In genomic region chr15:83709889-83710774, GRCm38 (mm10) we compare ENCODE assay signal across 21 mouse cellular contexts. TPM values are rescaled to one million over a fixed set of nuclear protein-coding genes. Genes with fewer than 3 reads are reported as not detected.
A peak's percentile ranks its signal among the peaks of the same experiment; 100 is the strongest.
DNase-seq lines count a peak whose midpoint lies in the region; ATAC-seq and TF ChIP-seq lines count a peak whose summit lies in the region.
"Had no signal": no experiment of that assay in that cellular context is flagged by ENCODE, and none has a peak within 500 bp of the region (broad histone marks: within the 10 kb centered on the region; RNA-seq: fewer than 3 reads in every experiment).

No protein-coding gene starts in this region.

- H3K4me1 ChIP-seq in forebrain, embryonic 10.5 days: peaks cover 99% of the 10 kb centered on the region
- H3K4me1 ChIP-seq in forebrain, embryonic 14.5 days (ENCODE audit: control insufficient read depth, insufficient read depth, low read length): peaks cover 22% of the 10 kb centered on the region
- H3K4me1 ChIP-seq in midbrain, embryonic 10.5 days: peaks cover 97% of the 10 kb centered on the region
- H3K4me1 ChIP-seq in midbrain, postnatal 0 days (ENCODE audit: insufficient read depth, low read length): peaks cover 7% of the 10 kb centered on the region; the same call in 1 of the 2 replicates
- peaks cover 38% of the 10 kb centered on the region for H3K4me1 ChIP-seq in midbrain, embryonic 12.5 days
- no peaks in the 10 kb centered on the region; the same call in 1 of the 2 replicates for H3K4me1 ChIP-seq in stomach, postnatal 0 days (replicated peaks; ENCODE audit: control insufficient read depth, insufficient read depth)
- H3K4me1 ChIP-seq: liver, embryonic 15.5 days had no signal

- H3K27ac ChIP-seq in forebrain, embryonic 10.5 days: peak overlapping the region; percentile 83
- H3K27ac ChIP-seq in forebrain, embryonic 14.5 days (ENCODE audit: low read depth, low read length): no peak overlapping the region
- H3K27ac ChIP-seq in midbrain, embryonic 10.5 days (replicated peaks): peak overlapping the region; percentile 83
- no peak overlapping the region for H3K27ac ChIP-seq in midbrain, postnatal 0 days (ENCODE audit: low read depth, low read length)
- H3K27ac ChIP-seq in midbrain, embryonic 12.5 days (replicated peaks): peak overlapping the region; percentile 61
- no peak overlapping the region for H3K27ac ChIP-seq in stomach, postnatal 0 days (replicated peaks)
- H3K27ac ChIP-seq: embryonic facial prominence, embryonic 13.5 days; liver, embryonic 15.5 days; macrophage had no signal

- no peak for ATAC-seq in forebrain, embryonic 14.5 days
- ATAC-seq in midbrain, postnatal 0 days (ENCODE audit: low FRiP score): no peak
- peak; percentile 68 for ATAC-seq in midbrain, embryonic 12.5 days (ENCODE audit: low FRiP score, low read depth)
- peak; percentile 34; the same call in 1 of the 2 replicates for ATAC-seq in stomach, postnatal 0 days (ENCODE audit: low FRiP score, low TSS enrichment)

- H3K27me3 ChIP-seq in forebrain, embryonic 10.5 days (ENCODE audit: poor library complexity, severe bottlenecking): peaks cover 80% of the 10 kb centered on the region
- 0 out of 2 replicates have a peak, but pooled peaks cover 5% of the 10 kb centered on the region for H3K27me3 ChIP-seq in forebrain, embryonic 14.5 days (replicated peaks; ENCODE audit: control insufficient read depth, insufficient read depth, low read length)
- H3K27me3 ChIP-seq in midbrain, embryonic 10.5 days (ENCODE audit: low read depth, poor library complexity, severe bottlenecking): peaks cover 86% of the 10 kb centered on the region
- H3K27me3 ChIP-seq in midbrain, postnatal 0 days (ENCODE audit: insufficient read depth, low read length): 0 out of 2 replicates have a peak, but pooled peaks cover 2% of the 10 kb centered on the region
- peaks cover 84% of the 10 kb centered on the region for H3K27me3 ChIP-seq in midbrain, embryonic 12.5 days
- H3K27me3 ChIP-seq in stomach, postnatal 0 days (ENCODE audit: control insufficient read depth, insufficient read depth, low read length): no peaks in the 10 kb centered on the region
- H3K27me3 ChIP-seq: heart, embryonic 12.5 days; liver, embryonic 15.5 days had no signal

- H3K9me3 ChIP-seq in forebrain, embryonic 10.5 days: no peaks in the 10 kb centered on the region
- no peaks in the 10 kb centered on the region for H3K9me3 ChIP-seq in forebrain, embryonic 14.5 days (replicated peaks; ENCODE audit: control insufficient read depth, low read length)
- no peaks in the 10 kb centered on the region for H3K9me3 ChIP-seq in midbrain, embryonic 10.5 days (replicated peaks)
- H3K9me3 ChIP-seq in midbrain, postnatal 0 days (ENCODE audit: low read length): no peaks in the 10 kb centered on the region
- H3K9me3 ChIP-seq in midbrain, embryonic 12.5 days: no peaks in the 10 kb centered on the region
- H3K9me3 ChIP-seq in stomach, postnatal 0 days (ENCODE audit: control insufficient read depth, low read length): no peaks in the 10 kb centered on the region
- H3K9me3 ChIP-seq: embryonic facial prominence, embryonic 13.5 days; heart, embryonic 12.5 days; liver, embryonic 15.5 days had no signal

- peak overlapping the region; percentile 25 for H3K4me3 ChIP-seq in forebrain, embryonic 10.5 days
- H3K4me3 ChIP-seq in forebrain, embryonic 14.5 days (ENCODE audit: low read depth, low read length): no peak overlapping the region
- peak overlapping the region; percentile 26; the same call in 1 of the 2 replicates for H3K4me3 ChIP-seq in midbrain, embryonic 10.5 days
- H3K4me3 ChIP-seq in midbrain, postnatal 0 days (ENCODE audit: low read depth, low read length): no peak overlapping the region
- no peak overlapping the region for H3K4me3 ChIP-seq in midbrain, embryonic 12.5 days
- no peak overlapping the region for H3K4me3 ChIP-seq in stomach, postnatal 0 days (ENCODE audit: low read depth, low read length)
- H3K4me3 ChIP-seq: embryonic facial prominence, embryonic 13.5 days; heart, embryonic 12.5 days; liver, embryonic 15.5 days had no signal

- peak; percentile 83 for DNase-seq in forebrain, embryonic 10.5 days (ENCODE audit: extremely low spot score, low spot score)
- DNase-seq in forebrain, embryonic 14.5 days (ENCODE audit: low spot score): no peak
- peak; percentile 80 for DNase-seq in midbrain, embryonic 10.5 days (ENCODE audit: low spot score)
- no peak for DNase-seq in midbrain, postnatal 0 days (ENCODE audit: low spot score)
- no peak for DNase-seq in stomach, postnatal 0 days (ENCODE audit: low spot score)
- DNase-seq in heart, adult 8-10 months (ENCODE audit: low spot score): no peak
- no peak for DNase-seq in adrenal gland, adult 8-10 months
- DNase-seq: adrenal gland, postnatal 14 days; cerebellum, adult 9-11 months; gastrocnemius, postnatal 10 days; kidney, adult 18-20 months; kidney, postnatal 4 days; left cerebral cortex, postnatal 4 days; right cerebral cortex, postnatal 25 days; thymus, postnatal 36 days had no signal

- 5% methylated on average over 23 of the region's 23 CpGs for WGBS in forebrain, embryonic 10.5 days
- WGBS in forebrain, embryonic 14.5 days: 11% methylated on average over 23 of the region's 23 CpGs
- 7% methylated on average over 23 of the region's 23 CpGs for WGBS in midbrain, embryonic 10.5 days
- WGBS in midbrain, postnatal 0 days: 21% methylated on average over 23 of the region's 23 CpGs
- 6% methylated on average over 23 of the region's 23 CpGs for WGBS in midbrain, embryonic 12.5 days
- 42% methylated on average over 23 of the region's 23 CpGs for WGBS in stomach, postnatal 0 days

- no peak for TF ChIP-seq EP300 in stomach, postnatal 0 days (optimal IDR thresholded peaks at IDR 0.05)

- H3K9ac ChIP-seq in forebrain, embryonic 14.5 days (ENCODE audit: low read length): no peak overlapping the region
- no peak overlapping the region for H3K9ac ChIP-seq in midbrain, postnatal 0 days (replicated peaks; ENCODE audit: low read length, poor library complexity, severe bottlenecking)
- no peak overlapping the region; the same call in 1 of the 2 replicates for H3K9ac ChIP-seq in midbrain, embryonic 12.5 days (replicated peaks)
- no peak overlapping the region for H3K9ac ChIP-seq in stomach, postnatal 0 days (ENCODE audit: low read length)
- H3K9ac ChIP-seq: embryonic facial prominence, embryonic 13.5 days; heart, embryonic 12.5 days; liver, embryonic 15.5 days had no signal

- H3K36me3 ChIP-seq in forebrain, embryonic 10.5 days (replicated peaks): peaks cover 48% of the 10 kb centered on the region
- no peaks in the 10 kb centered on the region for H3K36me3 ChIP-seq in forebrain, embryonic 14.5 days (ENCODE audit: control insufficient read depth, insufficient read depth, low read length)
- peaks cover 50% of the 10 kb centered on the region for H3K36me3 ChIP-seq in midbrain, embryonic 10.5 days
- H3K36me3 ChIP-seq in midbrain, postnatal 0 days (ENCODE audit: insufficient read depth, low read length): no peaks in the 10 kb centered on the region
- H3K36me3 ChIP-seq in midbrain, embryonic 12.5 days: no peaks in the 10 kb centered on the region
- H3K36me3 ChIP-seq in stomach, postnatal 0 days (ENCODE audit: control insufficient read depth, insufficient read depth, low read length): no peaks in the 10 kb centered on the region; the same call in 1 of the 2 replicates
- H3K36me3 ChIP-seq: embryonic facial prominence, embryonic 13.5 days; heart, embryonic 12.5 days; liver, embryonic 15.5 days had no signal

- TF ChIP-seq CTCF in midbrain, postnatal 0 days (IDR thresholded peaks at IDR 0.05): no peak
- TF ChIP-seq CTCF in stomach, postnatal 0 days (IDR thresholded peaks at IDR 0.05; ENCODE audit: low read depth): no peak

- H3K4me2 ChIP-seq in forebrain, embryonic 14.5 days (ENCODE audit: low read length): no peak overlapping the region
- H3K4me2 ChIP-seq in midbrain, postnatal 0 days (ENCODE audit: low read depth, low read length, poor library complexity, severe bottlenecking): no peak overlapping the region
- 0 out of 2 replicates have a peak overlapping the region, but pooled peaks have one; percentile 2 for H3K4me2 ChIP-seq in midbrain, embryonic 12.5 days (replicated peaks)
- H3K4me2 ChIP-seq in stomach, postnatal 0 days (replicated peaks; ENCODE audit: low read depth): no peak overlapping the region
- H3K4me2 ChIP-seq: embryonic facial prominence, embryonic 13.5 days; heart, embryonic 12.5 days; liver, embryonic 15.5 days had no signal

RNA-seq across cellular contexts. Expression of gene Scube1, which starts 14.7 kb away (rescaled TPM):
- 58.7 and 68.0 TPM in 2 replicates for polyA plus RNA-seq in forebrain, embryonic 10.5 days (2016; fragmentation: Nextera tagmentation; extraction: Ambion mirVana)
- polyA plus RNA-seq in forebrain, embryonic 14.5 days (2014; fragmentation: Nextera tagmentation; extraction: Ambion mirVana): 8.2 and 13.6 TPM in 2 replicates
- 64.4 and 74.8 TPM in 2 replicates for polyA plus RNA-seq in midbrain, embryonic 10.5 days (2016; fragmentation: Nextera tagmentation; extraction: Ambion mirVana)
- total RNA-seq in midbrain, postnatal 0 days (2014; rRNA removed): 14.9 and 19.9 TPM in 2 replicates
- 4.7 TPM in 2 replicates for polyA plus RNA-seq in midbrain, postnatal 0 days (2015; fragmentation: Nextera tagmentation; extraction: Ambion mirVana)
- 24.5 and 30.1 TPM in 2 replicates for polyA plus RNA-seq in midbrain, embryonic 12.5 days (2016; fragmentation: Nextera tagmentation; extraction: Ambion mirVana)
- 5.0 and 5.5 TPM in 2 replicates for polyA plus RNA-seq in stomach, postnatal 0 days (2015; fragmentation: Nextera tagmentation; extraction: Ambion mirVana)
- under 1 TPM; 0.59 to 0.97 (median 0.84) TPM for total RNA-seq in heart, adult 8-10 months (2022)
- 1 to 10 TPM; 4.1 to 6.4 (median 6.0) TPM for total RNA-seq in adrenal gland, adult 8-10 months (2022)
- total RNA-seq: hematopoietic stem cell, adult 5-6 weeks had no signal
- polyA plus RNA-seq: macrophage had no signal

Comparison
In these comparisons a context has a peak if more than half of its experiments do, and no peak if none do; other contexts are left out.
1. DNase-seq: peak in forebrain, embryonic 10.5 days (single experiment) and midbrain, embryonic 10.5 days (single experiment); none in forebrain, embryonic 14.5 days (single experiment), midbrain, postnatal 0 days (single experiment), stomach, postnatal 0 days (single experiment), heart, adult 8-10 months (single experiment) and adrenal gland, adult 8-10 months (single experiment).
2. H3K27ac ChIP-seq: peak in forebrain, embryonic 10.5 days (single experiment), midbrain, embryonic 10.5 days (single experiment) and midbrain, embryonic 12.5 days (single experiment); none in forebrain, embryonic 14.5 days (single experiment), midbrain, postnatal 0 days (single experiment) and stomach, postnatal 0 days (single experiment).
3. H3K4me3 ChIP-seq: peak in forebrain, embryonic 10.5 days (single experiment) and midbrain, embryonic 10.5 days (single experiment); none in forebrain, embryonic 14.5 days (single experiment), midbrain, postnatal 0 days (single experiment), midbrain, embryonic 12.5 days (single experiment) and stomach, postnatal 0 days (single experiment).
4. ATAC-seq: peak in midbrain, embryonic 12.5 days (single experiment) and stomach, postnatal 0 days (single experiment); none in forebrain, embryonic 14.5 days (single experiment) and midbrain, postnatal 0 days (single experiment).